Mouse (Mus musculus): ENCODE results near the gene Mgst1. TPM values are rescaled to one million over a fixed set of nuclear protein-coding genes. Genes with fewer than 3 reads are reported as not detected.

Gene Mgst1
- polyA plus RNA-seq (2015; fragmentation: Nextera tagmentation; extraction: Ambion mirVana) = 161 and 180 TPM in 2 replicates

DNA sequence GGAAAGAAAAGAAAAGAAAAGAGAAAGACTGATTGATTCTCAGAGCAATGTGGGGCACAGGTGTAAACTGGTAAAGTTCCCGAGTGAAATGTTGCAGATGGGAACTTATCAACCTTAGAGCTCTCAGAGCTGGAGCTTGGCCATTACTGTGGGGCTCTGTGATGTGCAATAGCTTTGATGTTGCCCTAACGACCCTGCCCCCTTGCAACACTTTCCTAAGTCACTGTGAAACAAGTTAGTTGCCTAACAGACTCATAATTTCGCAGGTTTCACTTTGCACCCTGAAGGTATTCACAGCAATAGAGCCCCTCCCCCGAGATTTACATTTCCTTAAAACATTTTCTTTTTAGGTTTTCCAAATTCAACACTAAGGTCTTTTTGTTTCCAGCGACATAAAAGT is at the start of gene Mgst1:
TSS of gene Mgst1 (plus strand) at position 387 of the 400 bp plus-strand sequence.
- Histone ChIP-seq H3K4me1 (replicated peaks) (0 out of 2 replicates have a peak, but pooled peaks cover 5% of the 10 kb centered on the region), H3K27me3 (no peaks in the 10 kb centered on the region), H3K4me2 (peak within 1 kb of the TSS; percentile 61), H3K36me3 (no peaks in the 10 kb centered on the region), H3K4me3 (replicated peaks) (peak within 1 kb of the TSS; percentile 54), H3K9ac (peak within 1 kb of the TSS; percentile 63), H3K27ac (peak within 1 kb of the TSS; percentile 71), H3K9me3 (replicated peaks) (no peaks in the 10 kb centered on the region)
- ATAC-seq (ENCODE audit: low read depth) (peak; percentile 67), DNase-seq (no peak)
- WGBS (ENCODE audit: insufficient replicate concordance) = under 1% methylated on average over 5 of the region's 5 CpGs

GRCm38 (mm10) chr6:138092432-138092831 is 47.7 kb upstream of the Mgst1 start:
- H3K9ac ChIP-seq = no peak overlapping the region
- no peaks in the 10 kb centered on the region for H3K4me1 ChIP-seq (replicated peaks)
- DNase-seq (no peak), ATAC-seq (ENCODE audit: low read depth) (no peak)
- H3K27me3 ChIP-seq = no peaks in the 10 kb centered on the region
- H3K4me2 ChIP-seq = no peak overlapping the region
- 71% methylated on average over 7 of the region's 7 CpGs for WGBS (ENCODE audit: insufficient replicate concordance)
- H3K4me3 ChIP-seq (replicated peaks) = no peak overlapping the region
- H3K9me3 ChIP-seq (replicated peaks) = no peaks in the 10 kb centered on the region
- no peak overlapping the region for H3K27ac ChIP-seq
- H3K36me3 ChIP-seq = no peaks in the 10 kb centered on the region

DNA sequence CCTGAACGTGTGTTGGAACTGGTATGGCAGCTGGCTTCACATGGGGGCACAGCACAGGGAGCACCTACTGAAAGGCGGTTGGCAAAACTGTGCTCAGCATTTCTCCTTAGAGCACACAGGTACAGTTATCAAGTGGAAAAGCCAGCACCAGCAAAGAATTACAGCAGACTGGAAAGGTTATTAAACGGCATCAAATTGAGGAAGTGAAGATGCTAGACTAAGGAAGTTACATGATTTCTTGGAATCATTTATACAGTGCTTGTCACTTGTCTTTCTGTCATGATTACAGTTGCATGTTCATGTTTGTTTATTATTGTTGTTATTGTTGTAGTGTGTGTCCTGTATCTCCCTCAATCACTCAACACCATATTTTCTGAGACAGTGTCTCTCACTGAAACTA is 45.1 kb upstream of the Mgst1 start:
- Histone ChIP-seq H3K4me3 (replicated peaks) (no peak overlapping the region), H3K4me2 (no peak overlapping the region), H3K27ac (no peak overlapping the region), H3K4me1 (replicated peaks) (no peaks in the 10 kb centered on the region), H3K9ac (no peak overlapping the region), H3K36me3 (no peaks in the 10 kb centered on the region), H3K27me3 (no peaks in the 10 kb centered on the region), H3K9me3 (replicated peaks) (no peaks in the 10 kb centered on the region)
- WGBS (ENCODE audit: insufficient replicate concordance) = 49% methylated on average over 3 of the region's 3 CpGs
- ATAC-seq (ENCODE audit: low read depth) (no peak), DNase-seq (no peak)

- H3K36me3 ChIP-seq = no peaks in the 10 kb centered on the region
- no peak overlapping the region for H3K4me2 ChIP-seq
- H3K9me3 ChIP-seq (replicated peaks) = no peaks in the 10 kb centered on the region
- DNase-seq (no peak), ATAC-seq (ENCODE audit: low read depth) (no peak)
- H3K4me3 ChIP-seq (replicated peaks) = no peak overlapping the region
- H3K9ac ChIP-seq = no peak overlapping the region
- no peaks in the 10 kb centered on the region for H3K4me1 ChIP-seq (replicated peaks)
- H3K27me3 ChIP-seq = no peaks in the 10 kb centered on the region
- no peak overlapping the region for H3K27ac ChIP-seq
- WGBS (ENCODE audit: insufficient replicate concordance) = 57% methylated on average over 3 of the region's 3 CpGs
These were observed 40.5 kb upstream of the Mgst1 start for GRCm38 (mm10) chr6:138099646-138100045.

DNA sequence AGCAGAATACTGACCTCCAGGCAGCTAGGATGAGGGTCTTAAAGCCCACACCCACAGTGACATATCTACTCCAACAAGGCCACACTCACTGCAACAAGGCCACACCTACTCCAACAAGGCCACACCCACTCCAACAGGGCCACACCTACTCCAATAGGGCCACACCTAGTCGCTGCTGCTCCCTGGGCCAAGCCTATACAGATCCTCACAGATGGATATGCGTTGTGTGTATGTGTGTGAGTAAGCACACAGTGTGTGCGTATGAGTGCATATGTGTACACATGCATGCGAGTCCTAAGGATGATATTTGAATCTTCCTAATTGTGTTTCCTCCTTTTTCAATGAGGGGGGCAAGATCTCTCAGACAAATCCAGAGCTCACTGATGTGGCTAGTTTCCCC is 38.3 kb upstream of the Mgst1 start:
- Histone ChIP-seq H3K36me3 (no peaks in the 10 kb centered on the region), H3K4me1 (replicated peaks) (no peaks in the 10 kb centered on the region), H3K4me3 (replicated peaks) (no peak overlapping the region), H3K27me3 (no peaks in the 10 kb centered on the region), H3K9ac (no peak overlapping the region), H3K4me2 (no peak overlapping the region), H3K27ac (no peak overlapping the region), H3K9me3 (replicated peaks) (no peaks in the 10 kb centered on the region)
- 62% methylated on average over 4 of the region's 4 CpGs for WGBS (ENCODE audit: insufficient replicate concordance)
- ATAC-seq (ENCODE audit: low read depth) (no peak), DNase-seq (no peak)

DNA sequence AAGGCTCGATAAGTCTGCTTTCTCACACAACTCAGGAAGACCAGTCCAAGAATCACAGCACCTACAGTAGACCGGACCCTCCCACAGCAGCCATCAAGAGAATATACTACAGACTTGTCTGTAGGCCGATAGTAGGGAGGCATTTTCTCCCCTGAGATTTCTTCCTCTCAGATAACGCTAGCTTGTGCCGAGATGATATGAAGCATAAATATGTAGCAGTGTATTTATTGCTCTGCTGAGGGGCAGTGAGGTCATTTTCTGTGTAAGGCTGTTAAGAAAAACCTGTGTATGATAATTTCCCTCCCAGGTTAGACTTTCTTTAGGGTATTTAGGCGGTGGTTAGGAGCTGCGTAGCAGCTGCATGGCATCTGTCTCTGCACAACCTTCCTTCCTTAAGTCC is 37.2 kb upstream of the Mgst1 start:
- H3K27me3 ChIP-seq = no peaks in the 10 kb centered on the region
- no peak overlapping the region for H3K4me3 ChIP-seq (replicated peaks)
- DNase-seq (no peak), ATAC-seq (ENCODE audit: low read depth) (no peak)
- no peak overlapping the region for H3K9ac ChIP-seq
- H3K27ac ChIP-seq = no peak overlapping the region
- no peaks in the 10 kb centered on the region for H3K9me3 ChIP-seq (replicated peaks)
- no peak overlapping the region for H3K4me2 ChIP-seq
- 70% methylated on average over 7 of the region's 7 CpGs for WGBS (ENCODE audit: insufficient replicate concordance)
- no peaks in the 10 kb centered on the region for H3K4me1 ChIP-seq (replicated peaks)
- no peaks in the 10 kb centered on the region for H3K36me3 ChIP-seq

- Histone ChIP-seq H3K4me1 (replicated peaks) (no peaks in the 10 kb centered on the region), H3K27me3 (no peaks in the 10 kb centered on the region), H3K27ac (no peak overlapping the region), H3K4me3 (replicated peaks) (no peak overlapping the region), H3K4me2 (no peak overlapping the region), H3K9me3 (replicated peaks) (no peaks in the 10 kb centered on the region), H3K36me3 (no peaks in the 10 kb centered on the region), H3K9ac (no peak overlapping the region)
- DNase-seq = no peak
- ATAC-seq (ENCODE audit: low read depth) = no peak
These were observed 35.6 kb upstream of the Mgst1 start for GRCm38 (mm10) chr6:138104559-138104958.

DNA sequence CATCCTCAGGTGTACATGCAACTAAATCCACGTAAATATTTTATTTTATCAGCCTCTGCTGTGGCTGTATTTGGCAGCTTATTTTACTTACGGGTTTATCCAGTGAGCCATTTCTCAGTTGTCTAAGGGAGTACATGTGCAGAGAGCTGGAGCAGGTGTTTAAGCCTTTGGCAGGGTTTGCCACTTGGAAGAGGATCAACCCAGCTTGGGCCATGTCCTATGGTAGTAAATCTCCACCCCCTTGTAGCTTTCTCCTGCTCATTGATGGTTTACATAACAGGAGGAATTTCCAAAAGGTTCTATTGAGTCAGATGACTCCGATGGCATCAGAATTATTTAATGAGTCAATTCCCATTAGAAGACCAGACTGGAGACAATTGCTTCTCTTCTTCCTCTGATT is 22.6 kb upstream of the Mgst1 start:
- DNase-seq (no peak), ATAC-seq (ENCODE audit: low read depth) (no peak)
- no peak overlapping the region for H3K4me3 ChIP-seq (replicated peaks)
- no peaks in the 10 kb centered on the region for H3K27me3 ChIP-seq
- WGBS (ENCODE audit: insufficient replicate concordance) = 62% methylated on average over 3 of the region's 3 CpGs
- H3K36me3 ChIP-seq = no peaks in the 10 kb centered on the region
- H3K9me3 ChIP-seq (replicated peaks) = no peaks in the 10 kb centered on the region
- no peak overlapping the region for H3K4me2 ChIP-seq
- no peaks in the 10 kb centered on the region for H3K4me1 ChIP-seq (replicated peaks)
- no peak overlapping the region for H3K9ac ChIP-seq
- H3K27ac ChIP-seq = no peak overlapping the region

GRCm38 (mm10) chr6:138128392-138129335 is 11.5 kb upstream of the Mgst1 start:
- no peak for ATAC-seq (ENCODE audit: low read depth)
- WGBS (ENCODE audit: insufficient replicate concordance) = 65% methylated on average over 10 of the region's 10 CpGs
- H3K4me1 ChIP-seq (replicated peaks) = no peaks in the 10 kb centered on the region

GRCm38 (mm10) chr6:138130541-138130940 is 9.6 kb upstream of the Mgst1 start:
- no peaks in the 10 kb centered on the region for H3K4me1 ChIP-seq (replicated peaks)
- no peaks in the 10 kb centered on the region for H3K36me3 ChIP-seq
- no peak for DNase-seq
- 54% methylated on average over 3 of the region's 3 CpGs for WGBS (ENCODE audit: insufficient replicate concordance)
- no peaks in the 10 kb centered on the region for H3K27me3 ChIP-seq
- H3K9me3 ChIP-seq (replicated peaks) = no peaks in the 10 kb centered on the region
- H3K27ac ChIP-seq = no peak overlapping the region
- no peak overlapping the region for H3K4me3 ChIP-seq (replicated peaks)
- H3K4me2 ChIP-seq = no peak overlapping the region
- no peak for ATAC-seq (ENCODE audit: low read depth)
- H3K9ac ChIP-seq = no peak overlapping the region

More at GRCm38 (mm10) chr6:138128392-138129335, 11.5 kb upstream of the Mgst1 start:
- no peak overlapping the region for H3K27ac ChIP-seq
- H3K27me3 ChIP-seq = no peaks in the 10 kb centered on the region
- H3K9ac ChIP-seq = no peak overlapping the region
- no peaks in the 10 kb centered on the region for H3K36me3 ChIP-seq
- no peaks in the 10 kb centered on the region for H3K9me3 ChIP-seq (replicated peaks)
- DNase-seq = no peak
- H3K4me2 ChIP-seq = no peak overlapping the region
- no peak overlapping the region for H3K4me3 ChIP-seq (replicated peaks)

GRCm38 (mm10) chr6:138140336-138140735 is 220 bp downstream of the Mgst1 start:
- peak overlapping the region; percentile 63 for H3K9ac ChIP-seq
- H3K27ac ChIP-seq = peak overlapping the region; percentile 71
- DNase-seq (peak; percentile 28), ATAC-seq (ENCODE audit: low read depth) (peak; percentile 68)
- WGBS (ENCODE audit: insufficient replicate concordance) = under 1% methylated on average over 16 of the region's 16 CpGs
- H3K4me1 ChIP-seq (replicated peaks) = 0 out of 2 replicates have a peak, but pooled peaks cover 5% of the 10 kb centered on the region
- H3K9me3 ChIP-seq (replicated peaks) = no peaks in the 10 kb centered on the region
- peak overlapping the region; percentile 54 for H3K4me3 ChIP-seq (replicated peaks)
- H3K36me3 ChIP-seq = no peaks in the 10 kb centered on the region
- no peaks in the 10 kb centered on the region for H3K27me3 ChIP-seq
- peak overlapping the region; percentile 61 for H3K4me2 ChIP-seq
